Mouse (Mus musculus): Measurements from ENCODE around the gene C2cd3. TPM values are rescaled to one million over a fixed set of nuclear protein-coding genes. Genes with fewer than 3 reads are reported as not detected.

C2cd3 gene
- polyA plus RNA-seq, 1 experiment from 2014 or later: 14.3 TPM

DNA sequence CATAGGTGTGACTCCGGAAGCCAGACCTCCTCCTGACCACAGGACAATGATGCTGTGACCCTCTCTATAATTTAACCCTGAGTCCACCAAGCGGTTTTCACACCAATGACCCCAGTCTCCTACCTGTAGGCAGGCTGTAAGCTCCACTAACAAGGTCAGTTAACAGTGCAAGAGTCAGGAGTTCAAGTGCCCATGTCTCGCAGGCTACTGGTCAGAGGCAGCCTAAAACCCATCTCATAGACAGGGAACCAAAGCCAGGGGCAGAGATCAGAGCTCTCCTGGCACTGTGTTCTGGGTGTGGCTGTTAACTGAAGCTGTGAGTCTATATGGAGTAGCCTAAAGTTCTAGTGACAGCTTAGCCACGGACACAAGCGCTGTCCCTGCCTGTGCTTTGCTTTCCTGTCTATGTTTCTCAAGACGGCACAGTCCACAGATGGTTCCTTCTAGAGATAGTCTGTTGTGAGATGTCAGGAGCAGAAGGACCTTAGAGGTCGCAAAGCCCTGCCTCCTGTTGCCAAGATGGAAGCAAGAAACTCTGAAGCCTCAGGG, 130.4 kb downstream of the C2cd3 start:
- H3K4me3 ChIP-seq (ENCODE audit: inconsistent target): no peak overlapping the region
- H3K27ac ChIP-seq: 0 out of 2 replicates have a peak overlapping the region, but pooled peaks have one; percentile 2
- WGBS (ENCODE audit: missing documents): 39% methylated on average over 7 of the region's 7 CpGs
- H3K79me2 ChIP-seq (ENCODE audit: inconsistent target): peaks cover 3% of the 10 kb centered on the region
- peaks cover 25% of the 10 kb centered on the region for H3K36me3 ChIP-seq (ENCODE audit: inconsistent target)

DNA sequence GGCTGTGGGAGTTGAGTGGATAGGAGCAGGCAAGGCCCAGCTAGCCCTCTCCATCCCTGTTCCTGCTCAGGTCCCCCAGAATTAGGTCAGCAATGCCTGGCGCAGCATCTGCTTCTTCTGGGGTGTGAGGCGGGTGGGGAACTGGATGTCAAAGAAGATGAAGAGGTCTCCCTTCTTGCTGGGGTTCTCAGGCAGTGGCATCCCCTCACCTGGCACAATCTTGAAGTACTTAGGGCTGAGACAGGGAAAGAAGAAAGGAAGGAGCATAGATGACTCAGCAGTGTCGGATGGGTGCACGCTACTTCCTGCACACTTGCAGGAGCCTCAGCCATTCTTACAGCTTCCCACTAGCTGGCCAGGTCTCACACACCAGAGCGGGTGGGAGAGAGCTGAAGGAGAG, 131.0 kb downstream of the C2cd3 start:
- H3K27ac ChIP-seq: 0 out of 2 replicates have a peak overlapping the region, but pooled peaks have one; percentile 2
- no peak overlapping the region for H3K4me3 ChIP-seq (ENCODE audit: inconsistent target)
- no peaks in the 10 kb centered on the region; the same call in 1 of the 2 replicates for H3K79me2 ChIP-seq (ENCODE audit: inconsistent target)
- peaks cover 19% of the 10 kb centered on the region for H3K36me3 ChIP-seq (ENCODE audit: inconsistent target)
- 23% methylated on average over 5 of the region's 5 CpGs for WGBS (ENCODE audit: missing documents)

DNA sequence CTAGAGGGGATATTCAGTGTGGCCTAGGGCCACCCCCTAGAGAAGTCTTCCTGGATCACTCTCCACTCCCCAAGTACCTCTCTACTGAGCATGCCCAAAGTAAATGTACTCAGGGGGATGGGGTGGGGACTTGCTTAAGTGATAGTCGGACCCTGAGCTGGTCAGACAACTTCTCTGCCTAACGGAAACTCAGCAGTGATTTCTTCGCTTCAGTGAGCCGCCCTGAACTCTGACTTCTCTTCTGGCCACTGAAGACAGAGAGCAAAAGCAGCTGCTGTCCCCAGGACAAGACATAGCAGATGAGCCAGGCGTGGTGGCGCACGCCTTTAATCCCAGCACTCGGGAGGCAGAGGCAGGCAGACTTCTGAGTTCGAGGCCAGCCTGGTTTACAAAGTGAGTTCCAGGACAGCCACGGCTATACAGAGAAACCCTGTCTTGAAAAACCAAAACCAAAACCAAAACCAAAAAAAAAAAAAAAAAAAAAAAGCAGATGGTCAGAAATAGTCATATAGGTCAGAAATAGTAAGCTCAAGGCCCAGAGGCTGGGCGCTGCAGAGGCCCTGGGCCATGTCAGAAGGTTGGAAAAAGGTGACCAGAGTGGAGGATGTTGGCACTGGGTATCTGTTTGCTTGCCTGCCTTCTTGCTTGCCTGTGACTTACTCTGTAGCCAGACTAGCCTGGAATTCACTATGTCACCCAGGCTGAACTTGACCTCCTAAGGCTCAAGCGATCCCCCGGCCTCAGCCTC, 132.9 kb downstream of the C2cd3 start:
- H3K36me3 ChIP-seq (ENCODE audit: inconsistent target): peaks cover under 1% of the 10 kb centered on the region; the same call in 1 of the 2 replicates
- 70% methylated on average over 13 of the region's 13 CpGs for WGBS (ENCODE audit: missing documents)
- no peaks in the 10 kb centered on the region for H3K79me2 ChIP-seq (ENCODE audit: inconsistent target)
- H3K4me3 ChIP-seq (ENCODE audit: inconsistent target): no peak overlapping the region
- no peak overlapping the region for H3K27ac ChIP-seq

DNA sequence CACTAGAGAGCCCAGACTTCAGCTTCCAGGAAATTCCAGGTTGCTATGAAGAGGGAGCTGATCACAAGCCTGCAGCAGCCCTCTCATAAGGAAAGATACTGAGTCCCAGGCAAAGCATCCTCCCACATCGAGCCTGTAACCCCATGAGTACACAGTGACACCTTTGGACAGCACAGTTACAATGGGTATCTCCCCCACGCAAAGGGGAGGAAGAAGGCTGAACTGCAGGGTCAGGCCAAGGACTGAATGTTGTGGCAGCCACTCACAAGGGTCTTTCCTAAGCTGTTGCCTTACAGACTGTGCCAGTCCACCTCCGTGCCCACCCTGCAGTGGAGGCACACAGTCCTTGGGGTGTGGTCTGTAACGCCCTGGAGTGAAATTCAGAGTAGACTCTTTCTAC, 134.5 kb downstream of the C2cd3 start:
- no peak overlapping the region for H3K27ac ChIP-seq
- H3K36me3 ChIP-seq (ENCODE audit: inconsistent target): no peaks in the 10 kb centered on the region
- WGBS (ENCODE audit: missing documents): 87% methylated on average over 4 of the region's 4 CpGs
- H3K4me3 ChIP-seq (ENCODE audit: inconsistent target): no peak overlapping the region
- H3K79me2 ChIP-seq (ENCODE audit: inconsistent target): no peaks in the 10 kb centered on the region

DNA sequence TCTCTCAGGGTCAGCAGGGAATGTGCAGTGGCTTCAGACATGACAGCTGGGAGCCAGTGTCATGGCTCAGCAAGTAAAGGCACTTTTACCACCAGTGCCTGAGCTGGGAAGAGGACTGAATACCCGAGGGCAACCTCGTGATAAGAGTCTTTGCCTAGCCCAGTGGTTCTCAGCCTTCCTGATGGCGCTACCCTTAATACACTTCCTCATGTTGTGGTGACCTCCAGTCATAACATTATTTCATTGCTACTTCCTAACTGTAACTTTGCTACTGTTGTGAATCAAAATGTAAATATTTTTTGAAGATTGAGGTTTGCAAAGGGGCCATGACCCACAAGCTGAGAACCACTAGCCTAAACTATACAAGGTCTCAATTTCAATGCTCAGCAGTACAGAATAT, 136.6 kb downstream of the C2cd3 start:
- Histone ChIP-seq H3K79me2 (ENCODE audit: inconsistent target) (no peaks in the 10 kb centered on the region), H3K36me3 (ENCODE audit: inconsistent target) (no peaks in the 10 kb centered on the region), H3K27ac (peak overlapping the region; percentile 56), H3K4me3 (ENCODE audit: inconsistent target) (no peak overlapping the region)
- 0% methylated on average over 3 of the region's 3 CpGs for WGBS (ENCODE audit: missing documents)

DNA sequence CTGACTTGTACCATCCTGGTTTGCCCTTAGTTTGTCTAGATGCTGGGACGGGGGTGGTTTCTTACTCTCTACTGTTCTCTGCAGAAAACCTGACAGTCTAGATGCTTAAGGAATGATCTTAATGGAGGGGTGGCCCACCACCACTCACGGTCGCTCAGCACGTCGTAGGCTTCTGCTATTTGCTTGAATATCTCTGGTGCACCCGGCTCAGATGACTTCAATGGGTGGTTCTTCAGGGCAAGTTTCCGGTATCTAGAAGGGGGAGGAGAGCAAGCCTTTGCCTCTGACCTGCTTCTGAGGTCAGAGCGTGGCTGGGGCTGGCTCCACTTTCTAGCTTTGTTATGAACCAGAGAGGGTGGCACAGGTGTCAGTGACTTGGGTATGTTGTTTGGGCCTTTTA, 139.6 kb downstream of the C2cd3 start:
- 78% methylated on average over 8 of the region's 8 CpGs for WGBS (ENCODE audit: missing documents)
- Histone ChIP-seq H3K27ac (no peak overlapping the region), H3K4me3 (ENCODE audit: inconsistent target) (no peak overlapping the region)

DNA sequence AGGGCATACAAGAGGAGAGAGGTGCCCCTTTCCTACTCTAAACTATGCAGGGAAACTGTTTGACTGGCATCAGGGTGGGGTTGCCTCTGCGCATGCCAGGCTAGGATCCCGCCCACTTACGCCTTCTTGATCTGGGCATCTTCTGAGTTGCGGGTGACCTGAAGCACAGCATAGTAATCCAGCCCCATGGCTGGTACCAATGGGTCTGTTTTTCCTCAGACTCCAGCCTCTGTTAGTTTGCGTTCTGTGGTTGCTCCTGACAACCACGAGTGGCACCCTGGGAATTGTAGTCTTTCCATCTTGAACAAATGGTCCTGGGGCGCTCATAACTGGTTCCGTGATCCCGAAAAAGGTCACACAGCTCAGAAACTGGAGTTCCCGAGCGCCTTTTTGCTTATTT, 142.5 kb downstream of the C2cd3 start, which contains the start of gene Dnajb13:
TSS of gene Dnajb13 (minus strand) at position 388 of the 400 bp plus-strand sequence.
- no peaks in the 10 kb centered on the region for H3K36me3 ChIP-seq (ENCODE audit: inconsistent target)
- 77% methylated on average over 11 of the region's 11 CpGs for WGBS (ENCODE audit: missing documents)

More for the DNA sequence above, 139.6 kb downstream of the C2cd3 start:
- no peaks in the 10 kb centered on the region for H3K79me2 ChIP-seq (ENCODE audit: inconsistent target)
- H3K36me3 ChIP-seq (ENCODE audit: inconsistent target): no peaks in the 10 kb centered on the region

More for the DNA sequence above, 142.5 kb downstream of the C2cd3 start, which contains the start of gene Dnajb13:
- Histone ChIP-seq H3K4me3 (ENCODE audit: inconsistent target) (no peak within 1 kb of the TSS), H3K27ac (no peak within 1 kb of the TSS), H3K79me2 (ENCODE audit: inconsistent target) (no peaks in the 10 kb centered on the region)

Other genes starting within 250 kb of the C2cd3 start
- 2.6 to 6.6 TPM (median 5.7 TPM) in 3 replicates for gene Lipt2, start 213.0 kb upstream of the C2cd3 start, polyA plus RNA-seq (2018)
- 0.39 to 0.61 TPM (median 0.43 TPM) in 3 replicates for gene Kcne3, start 195.7 kb upstream of the C2cd3 start, polyA plus RNA-seq (2018)
- gene Pgm2l1, start 144.8 kb upstream of the C2cd3 start, polyA plus RNA-seq (2018): 6.2 to 23.9 TPM (median 7.7 TPM) in 3 replicates
- 0.07 TPM in 1 of 3 replicates, not detected in the others for gene P4ha3, start 86.7 kb upstream of the C2cd3 start, polyA plus RNA-seq (2018)
- gene Ppme1, start 74 bp downstream of the C2cd3 start, polyA plus RNA-seq (2018): 21.1 to 34.9 TPM (median 23.0 TPM) in 3 replicates
- gene Ucp3, start 100.8 kb downstream of the C2cd3 start, polyA plus RNA-seq (2018): not detected in 3 replicates
- 934 to 1,261 TPM (median 1,117 TPM) in 3 replicates for gene Ucp2, start 121.1 kb downstream of the C2cd3 start, polyA plus RNA-seq (2018)
- 0.88 to 2.8 TPM (median 2.0 TPM) in 3 replicates for gene Dnajb13, start 142.7 kb downstream of the C2cd3 start, polyA plus RNA-seq (2018)
- 33.7 to 48.0 TPM (median 34.1 TPM) in 3 replicates for gene Coa4, start 164.8 kb downstream of the C2cd3 start, polyA plus RNA-seq (2018)
- 52.8 to 103 TPM (median 73.4 TPM) in 3 replicates for gene Rab6a, start 235.2 kb downstream of the C2cd3 start, polyA plus RNA-seq (2018)
- 35.4 to 91.9 TPM (median 36.6 TPM) in 3 replicates for gene Mrpl48, start 236.1 kb downstream of the C2cd3 start, polyA plus RNA-seq (2018)

Data from macrophage (primary cell).